Mouse (Mus musculus): ENCODE results near the gene Acap3.
A peak's percentile ranks its signal among the peaks of the same experiment; 100 is the strongest.

Gene Acap3

GRCm38 (mm10) chr4:155932031-155932430 lies 40.4 kb downstream of the Acap3 start:
- DNase-seq (ENCODE audit: extremely low read depth, low read depth, low spot score), result no peak

GRCm38 (mm10) chr4:155943049-155943452 lies 51.4 kb downstream of the Acap3 start:
- DNase-seq (ENCODE audit: extremely low read depth, low read depth, low spot score), result no peak

- peak; percentile 74 for DNase-seq (ENCODE audit: extremely low read depth, low read depth, low spot score)
Observed at GRCm38 (mm10) chr4:155943534-155944249, 52.1 kb downstream of the Acap3 start, which contains the start of gene Ube2j2. TSS of gene Ube2j2 (plus strand) at chr4:155943831.

- DNase-seq (ENCODE audit: extremely low read depth, low read depth, low spot score), result no peak
Observed at GRCm38 (mm10) chr4:155944271-155944670, 52.6 kb downstream of the Acap3 start.

- DNase-seq (ENCODE audit: extremely low read depth, low read depth, low spot score), result no peak
Observed at GRCm38 (mm10) chr4:155947094-155947493, 55.5 kb downstream of the Acap3 start.

- DNase-seq (ENCODE audit: extremely low read depth, low read depth, low spot score), result no peak
Observed at GRCm38 (mm10) chr4:155955491-155955890, 63.9 kb downstream of the Acap3 start.
